Mouse (Mus musculus): ENCODE results near the gene Prl7a1. TPM values are rescaled to one million over a fixed set of nuclear protein-coding genes. Genes with fewer than 3 reads are reported as not detected.

Gene Prl7a1
- total RNA-seq (2022): not detected

GRCm38 (mm10) chr13:27642393-27642792, at the start of gene Prl7a1:
Gene Prl7a1 (minus strand): TSS chr13:27642493.
- no peak for DNase-seq (ENCODE audit: low spot score)

GRCm38 (mm10) chr13:27667936-27668335, 25.6 kb upstream of the Prl7a1 start, which contains the start of gene Prl7a2:
Gene Prl7a2 (minus strand): TSS chr13:27668036.
- DNase-seq (ENCODE audit: low spot score): no peak

GRCm38 (mm10) chr13:27660747-27661146, 18.5 kb upstream of the Prl7a1 start:
- no peak for DNase-seq (ENCODE audit: low spot score)

GRCm38 (mm10) chr13:27610482-27610881, 31.8 kb downstream of the Prl7a1 start, which contains the start of gene Prl7b1:
Gene Prl7b1 (minus strand): TSS chr13:27610582.
- no peak for DNase-seq (ENCODE audit: low spot score)

Other genes starting within 250 kb of the Prl7a1 start
- not detected for gene Prl8a6, start 203.8 kb downstream of the Prl7a1 start, total RNA-seq (2022)
- not detected for gene Prl8a8, start 129.3 kb downstream of the Prl7a1 start, total RNA-seq (2022)
- gene Prl8a9, start 77.9 kb downstream of the Prl7a1 start, total RNA-seq (2022): not detected
- gene Prl8a1, start 60.3 kb downstream of the Prl7a1 start, total RNA-seq (2022): not detected
- gene Prl7b1, start 31.9 kb downstream of the Prl7a1 start, total RNA-seq (2022): not detected
- gene Prl7a2, start 25.5 kb upstream of the Prl7a1 start, total RNA-seq (2022): not detected
- not detected for gene Prl7d1, start 74.2 kb upstream of the Prl7a1 start, total RNA-seq (2022)
- not detected for gene Prl7c1, start 138.3 kb upstream of the Prl7a1 start, total RNA-seq (2022)
- gene Prl2a1, start 159.2 kb upstream of the Prl7a1 start, total RNA-seq (2022): not detected
- gene Prl2c1, start 206.8 kb upstream of the Prl7a1 start, total RNA-seq (2022): not detected

Data from heart, adult 8-10 months (tissue).